Mouse (Mus musculus) ES-E14 (cell line): ENCODE measurements at regions not wholly inside any gene's neighbourhood (a gene's known extent, or its start where the extent isn't known, plus 50 kb on each side); places are given as distances from the start of the nearest gene placed in this dataset.

ENCODE experiments used
- DNase-seq: peaks from one replicate; pipeline ENCODE4 v3.0.0-alpha.2; 2013; ENCODE audit warnings: low read depth, low spot score
- H3K27ac ChIP-seq: 2 replicates; pipeline ENCODE4 v1.5.1; 2012; ENCODE audit warnings: low read depth, mild to moderate bottlenecking, low read length, moderate library complexity, mixed read lengths; ENCODE audit not compliant: poor library complexity, insufficient read depth, severe bottlenecking
- H3K36me3 ChIP-seq: 2 replicates; pipeline ENCODE4 v1.6.1; 2012; ENCODE audit warnings: mild to moderate bottlenecking, low read length, moderate library complexity, mixed read lengths; ENCODE audit not compliant: control insufficient read depth, poor library complexity, insufficient read depth, severe bottlenecking
- H3K4me1 ChIP-seq, 2 experiments: fragments of 150-350 bp in 1 of 2; sonication (generic) in 1 of 2; 2 replicates each; pipeline ENCODE4 v1.6.1; 2012; ENCODE audit warnings: low read length in 2 of 2, mild to moderate bottlenecking in 1 of 2, mixed read lengths in 1 of 2; ENCODE audit not compliant: control insufficient read depth in 2 of 2, insufficient read depth in 2 of 2, poor library complexity in 1 of 2
- H3K4me3 ChIP-seq, 2 experiments: fragments of 150-350 bp in 1 of 2; sonication (generic) in 1 of 2; 2 replicates each; pipeline ENCODE4 v1.5.1; 2012; ENCODE audit warnings: low read length in 2 of 2, low read depth in 1 of 2, mild to moderate bottlenecking in 1 of 2, mixed read lengths in 1 of 2; ENCODE audit not compliant: insufficient read depth in 1 of 2, poor library complexity in 1 of 2, severe bottlenecking in 1 of 2
- H3K9ac ChIP-seq: 2 replicates; pipeline ENCODE4 v1.6.1; 2012; ENCODE audit warnings: low read depth, mild to moderate bottlenecking, low read length, mixed read lengths; ENCODE audit not compliant: poor library complexity, insufficient read depth, severe bottlenecking
- H3K9me3 ChIP-seq: fragments of 150-350 bp; sonication (generic); 2 replicates; pipeline ENCODE4 v1.6.1; 2012; ENCODE audit warnings: low read depth, mild to moderate bottlenecking, low read length; ENCODE audit not compliant: control insufficient read depth, insufficient read depth
- CHD2 ChIP-seq: IDR thresholded peaks from 2 replicates; pipeline ENCODE4 v1.6.1; 2014; ENCODE audit warnings: mild to moderate bottlenecking, low read depth, low read length, inconsistent platforms
- HCFC1 ChIP-seq: IDR thresholded peaks from 2 replicates; pipeline ENCODE4 v1.6.1; 2012; ENCODE audit warnings: low read length, inconsistent platforms, borderline replicate concordance; ENCODE audit not compliant: insufficient read depth
- MAFK ChIP-seq: IDR thresholded peaks from 2 replicates; pipeline ENCODE4 v1.6.1; 2014; ENCODE audit warnings: mild to moderate bottlenecking, low read depth, low read length, inconsistent platforms; ENCODE audit not compliant: insufficient read depth
- ZC3H11A ChIP-seq: IDR thresholded peaks from 2 replicates; pipeline ENCODE4 v1.6.1; 2012; ENCODE audit warnings: low read depth, mild to moderate bottlenecking, inconsistent platforms, low read length, borderline replicate concordance
- ZNF384 ChIP-seq: IDR thresholded peaks from 2 replicates; pipeline ENCODE4 v1.6.1; 2012; ENCODE audit warnings: low read depth, low read length, inconsistent platforms
- in situ Hi-C, 2 experiments: fragments of 600-800 bp; cut with MboI; formaldehyde crosslinking; loops; one replicate each; pipeline ENCODE4 v1.15.1; 2025; ENCODE audit warnings: low sequenced_read_pairs in 2 of 2, inconsistent platforms in 1 of 2; ENCODE audit not compliant: unreplicated experiment in 2 of 2

GRCm38 (mm10) chr16:91980482-91980881 is 77.6 kb upstream of the Mrps6 start:
- no peak overlapping the region for H3K27ac ChIP-seq
- in situ Hi-C loops = no loop called here
- no peak overlapping the region for H3K4me3 ChIP-seq
- H3K4me1 ChIP-seq = peaks cover 0 to 3% of the 10 kb centered on the region in 2 experiments; a peak in 1 of 4 replicates
- no peaks in the 10 kb centered on the region for H3K9me3 ChIP-seq
- no peak for DNase-seq
- H3K9ac ChIP-seq = no peak overlapping the region
- TF ChIP-seq MAFK (no peak), ZNF384 (no peak), HCFC1 (no peak), CHD2 (no peak), ZC3H11A (no peak)
- H3K36me3 ChIP-seq = no peaks in the 10 kb centered on the region

GRCm38 (mm10) chr16:91985211-91985610 is 72.9 kb upstream of the Mrps6 start:
- in situ Hi-C loops = no loop called here
- Histone ChIP-seq H3K9ac (no peak overlapping the region), H3K36me3 (no peaks in the 10 kb centered on the region), H3K27ac (no peak overlapping the region), H3K4me3 (no peak overlapping the region), H3K4me1 (peaks cover 0 to 3% of the 10 kb centered on the region in 2 experiments; a peak in 1 of 4 replicates), H3K9me3 (no peaks in the 10 kb centered on the region)
- TF ChIP-seq ZNF384 (no peak), CHD2 (no peak), MAFK (no peak), HCFC1 (no peak), ZC3H11A (no peak)
- no peak for DNase-seq

- H3K9me3 ChIP-seq = no peaks in the 10 kb centered on the region
- no peak for TF ChIP-seq ZC3H11A
- peak; percentile 54 for TF ChIP-seq MAFK
- H3K9ac ChIP-seq = no peak overlapping the region
- H3K4me1 ChIP-seq = peaks cover 0 to 2% of the 10 kb centered on the region in 2 experiments; a peak in 1 of 4 replicates
- no peaks in the 10 kb centered on the region for H3K36me3 ChIP-seq
- no peak overlapping the region for H3K27ac ChIP-seq
- no peak overlapping the region for H3K4me3 ChIP-seq
- no peak for DNase-seq
- in situ Hi-C loops = no loop called here
Measured at GRCm38 (mm10) chr16:91989332-91989731, 68.7 kb upstream of the Mrps6 start.

- Histone ChIP-seq H3K4me1 (peaks cover 6 to 14% of the 10 kb centered on the region in 2 experiments; a peak in 3 of 4 replicates), H3K36me3 (no peaks in the 10 kb centered on the region), H3K27ac (no peak overlapping the region), H3K9me3 (no peaks in the 10 kb centered on the region), H3K9ac (no peak overlapping the region), H3K4me3 (no peak overlapping the region)
- no peak for DNase-seq
- in situ Hi-C loops = no loop called here
- TF ChIP-seq CHD2 (no peak), MAFK (no peak), HCFC1 (no peak), ZNF384 (no peak), ZC3H11A (no peak)
Measured at GRCm38 (mm10) chr16:91995459-91996190, 62.4 kb upstream of the Mrps6 start.
